Mouse (Mus musculus) left cerebral cortex, postnatal 14 days (tissue): ENCODE measurements around the gene Trpm5. TPM values are rescaled to one million over a fixed set of nuclear protein-coding genes. Genes with fewer than 3 reads are reported as not detected.

Source experiments
- DNase-seq, 2 experiments: peaks; one replicate each; pipeline ENCODE4 v3.0.0; 2021 to 2022; ENCODE audit warnings: low spot score in 2 of 2, mixed read lengths in 1 of 2
- intact Hi-C: fragments of 180-260 bp; cut with DNase I; formaldehyde crosslinking; loops from one replicate; pipeline ENCODE4 v1.15.1; 2025
- total RNA-seq, 2 experiments: library from RNA; stranded (reverse); gene quantifications; 2 replicates each; pipeline ENCODE4 v1.2.3; 2021

The Trpm5 gene
- total RNA-seq, 2 experiments from 2014 or later, result 0.19 TPM; not detected in 1

DNA sequence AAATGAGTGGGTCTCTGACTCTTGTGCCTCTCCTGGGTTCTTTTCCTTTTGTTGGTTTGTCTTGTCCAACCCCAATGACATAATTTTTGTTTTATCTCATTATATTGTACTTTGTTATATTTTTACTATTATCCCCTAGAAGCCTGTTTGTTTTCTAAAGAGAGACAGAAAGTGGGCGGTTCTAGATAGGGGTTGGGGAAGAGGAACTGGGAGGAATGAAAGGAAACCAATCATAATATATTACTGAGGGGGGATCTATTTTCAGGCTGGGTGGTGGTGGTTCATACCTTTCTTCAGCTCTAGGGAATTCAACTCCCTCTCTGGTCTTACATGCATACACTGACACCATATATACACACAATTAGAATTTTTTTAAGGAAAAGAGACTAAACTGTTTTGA, 70.1 kb downstream of the Trpm5 start:
- intact Hi-C loops, result no loop called here
- no peak for DNase-seq

DNA sequence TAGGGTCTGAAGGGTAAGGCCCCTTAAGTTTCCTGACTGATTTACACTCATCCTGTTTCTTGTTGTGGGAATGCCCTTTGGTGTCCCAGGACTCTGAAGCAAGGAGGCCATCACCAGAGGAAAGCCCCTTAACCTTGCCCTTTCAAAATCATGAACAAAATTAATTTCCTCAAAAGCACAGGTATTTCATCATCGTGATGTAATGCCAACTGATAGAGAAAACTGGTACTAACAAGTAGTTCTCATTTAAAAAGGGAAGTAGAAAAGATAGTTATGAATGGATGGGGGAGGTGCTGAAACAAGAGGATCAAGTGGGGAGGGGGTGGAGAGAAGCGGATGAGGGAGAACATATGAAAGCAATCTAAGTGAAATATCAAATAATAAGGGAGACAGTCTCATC, 70.9 kb downstream of the Trpm5 start:
- no peak for DNase-seq
- intact Hi-C loops, result no loop called here

DNA sequence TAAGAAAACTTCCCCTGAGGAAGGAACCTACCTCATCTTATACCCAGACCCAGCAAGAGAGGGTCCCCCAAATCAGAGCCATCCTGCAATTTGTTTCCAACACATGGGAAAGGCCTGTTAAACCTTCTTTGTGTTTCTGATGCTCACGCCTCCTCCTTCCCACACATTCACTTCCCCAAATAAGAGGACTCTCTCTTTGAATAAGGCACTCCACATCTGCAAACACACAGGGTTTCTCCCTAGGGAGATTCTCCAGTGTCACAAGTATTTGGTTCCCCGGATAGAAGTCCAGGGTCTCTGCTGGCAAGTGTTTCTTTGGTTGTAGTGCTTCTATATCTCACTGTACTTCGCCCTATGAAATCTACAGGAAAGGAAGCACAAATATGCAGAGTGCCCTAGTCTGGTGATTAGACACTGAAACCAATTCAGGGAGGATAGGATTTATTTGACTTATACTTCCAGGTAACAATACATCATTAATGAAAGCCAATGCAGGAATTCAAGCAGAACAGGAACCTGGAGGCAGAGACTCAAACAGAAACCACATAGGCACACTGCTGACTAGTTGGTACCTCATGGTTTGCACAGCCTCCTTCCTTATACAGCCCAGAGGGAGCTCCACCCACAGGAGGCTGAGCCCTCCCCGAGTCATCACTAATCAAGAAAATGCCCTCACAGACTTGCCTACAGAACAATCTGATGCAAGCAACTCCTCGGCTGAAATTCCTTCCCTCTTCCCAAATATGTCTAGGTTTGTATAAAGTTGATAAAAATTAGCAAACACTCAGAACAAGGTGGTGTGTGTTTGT, 72.9 kb downstream of the Trpm5 start:
- intact Hi-C loops, result no loop called here
- no peak for DNase-seq

DNA sequence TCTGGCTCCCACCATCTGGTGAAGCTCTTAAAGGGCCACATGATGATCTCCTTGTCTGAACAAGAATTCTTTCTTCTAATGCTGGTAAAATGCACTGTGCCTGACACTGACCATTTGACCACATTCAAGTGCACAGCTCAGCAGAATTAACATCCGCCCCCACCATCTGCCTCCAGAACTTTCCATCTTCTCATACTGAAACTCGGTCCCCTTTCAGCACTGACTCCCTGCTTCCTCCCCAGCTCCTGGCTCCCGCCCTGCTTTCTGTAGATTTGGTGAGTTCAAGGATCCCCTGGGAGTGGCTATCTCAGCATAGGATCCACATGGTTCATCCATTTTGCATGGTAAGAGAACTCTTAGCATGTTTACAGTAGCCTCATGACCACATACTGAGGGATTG, 73.7 kb downstream of the Trpm5 start:
- no peak for DNase-seq
- intact Hi-C loops, result no loop called here

DNA sequence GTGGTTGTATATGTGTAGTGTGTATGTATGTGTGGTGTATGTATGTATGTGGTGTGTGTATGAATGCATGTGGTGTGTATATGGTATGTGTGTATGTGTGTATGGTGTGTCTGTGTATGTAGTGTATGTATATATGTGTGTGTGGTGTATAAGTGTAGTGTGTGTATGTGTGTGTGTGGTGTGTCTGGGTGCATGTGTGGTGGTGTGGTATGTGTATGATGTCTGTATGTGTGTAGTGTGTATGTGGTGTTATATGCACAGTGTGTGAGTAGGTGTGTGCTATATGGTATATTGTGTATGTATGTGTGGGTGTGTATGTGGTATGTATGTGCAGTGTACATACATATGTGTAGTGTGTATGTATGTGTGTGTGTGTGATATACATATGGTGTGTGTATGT, 74.4 kb downstream of the Trpm5 start:
- DNase-seq, result no peak
- intact Hi-C loops, result no loop called here

Other genes with a start within 250 kb of the Trpm5 start
- gene Th, start 163.5 kb downstream of the Trpm5 start, total RNA-seq, result 1 to 10 TPM in 1 of 2 experiments, under 1 TPM in 1; 0.62 to 2.1 TPM
- not detected for gene Ascl2, start 125.4 kb downstream of the Trpm5 start, total RNA-seq
- under 1 TPM in 1 of 2 experiments, not detected in 1; 0.30 TPM for gene Tspan32, start 89.6 kb downstream of the Trpm5 start, total RNA-seq
- 100 to 1,000 TPM; 367 to 400 TPM for gene Cd81, start 41.9 kb downstream of the Trpm5 start, total RNA-seq
- gene Tssc4, start 25.4 kb downstream of the Trpm5 start, total RNA-seq, result 10 to 100 TPM; 41.1 to 50.0 TPM
- 1 to 10 TPM in 1 of 2 experiments, under 1 TPM in 1; 0.91 to 1.7 TPM for gene Kcnq1, start 11.7 kb upstream of the Trpm5 start, total RNA-seq